Mouse (Mus musculus): ENCODE measurements around the gene Sorcs2. TPM values are rescaled to one million over a fixed set of nuclear protein-coding genes. Genes with fewer than 3 reads are reported as not detected.
A peak's percentile ranks its signal among the peaks of the same experiment; 100 is the strongest.
"Not testable (repeated sequence)": the region's sequence is repeated elsewhere in the genome, so short reads cannot be mapped to it uniquely, and the experiment has no call there.

The Sorcs2 gene
- total RNA-seq, 2 experiments from 2014 or later, result 15.6 to 16.0 TPM

DNA sequence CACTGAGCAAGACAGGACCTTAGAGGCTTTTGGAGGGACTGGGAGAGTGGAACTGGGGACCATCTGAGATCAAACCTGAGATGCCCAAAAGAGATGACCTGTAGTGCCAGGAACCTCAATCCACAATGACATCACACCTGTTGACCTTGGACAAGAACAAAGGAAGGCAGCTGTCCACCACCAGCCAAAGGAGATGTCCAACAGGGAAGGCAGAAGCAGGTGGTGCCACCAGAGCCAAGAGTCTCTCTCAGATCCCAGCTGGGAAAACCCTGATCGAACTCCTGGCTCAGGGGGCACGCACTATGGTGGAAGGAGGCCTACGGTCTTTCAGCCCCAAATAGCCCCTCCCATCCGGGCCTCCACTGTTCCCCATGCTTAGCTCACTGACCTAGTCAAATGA, 6.2 kb downstream of the Sorcs2 start:
- no peak for DNase-seq

DNA sequence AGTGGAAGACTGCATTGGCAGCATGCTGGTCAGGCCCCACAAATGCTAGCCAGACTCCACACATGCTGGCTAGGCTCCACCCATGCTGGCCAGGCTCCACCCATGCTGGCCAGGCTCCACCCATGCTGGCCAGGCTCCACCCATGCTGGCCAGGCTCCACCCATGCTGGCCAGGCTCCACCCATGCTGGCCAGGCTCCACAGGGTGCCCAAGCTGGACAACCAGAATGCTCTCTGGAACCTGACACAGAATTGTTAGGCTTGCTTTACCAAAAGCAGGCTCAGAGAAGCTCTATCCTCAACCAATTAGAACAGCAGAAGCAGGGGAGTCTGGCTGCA, 7.4 kb downstream of the Sorcs2 start:
- DNase-seq, result not testable (repeated sequence)

DNA sequence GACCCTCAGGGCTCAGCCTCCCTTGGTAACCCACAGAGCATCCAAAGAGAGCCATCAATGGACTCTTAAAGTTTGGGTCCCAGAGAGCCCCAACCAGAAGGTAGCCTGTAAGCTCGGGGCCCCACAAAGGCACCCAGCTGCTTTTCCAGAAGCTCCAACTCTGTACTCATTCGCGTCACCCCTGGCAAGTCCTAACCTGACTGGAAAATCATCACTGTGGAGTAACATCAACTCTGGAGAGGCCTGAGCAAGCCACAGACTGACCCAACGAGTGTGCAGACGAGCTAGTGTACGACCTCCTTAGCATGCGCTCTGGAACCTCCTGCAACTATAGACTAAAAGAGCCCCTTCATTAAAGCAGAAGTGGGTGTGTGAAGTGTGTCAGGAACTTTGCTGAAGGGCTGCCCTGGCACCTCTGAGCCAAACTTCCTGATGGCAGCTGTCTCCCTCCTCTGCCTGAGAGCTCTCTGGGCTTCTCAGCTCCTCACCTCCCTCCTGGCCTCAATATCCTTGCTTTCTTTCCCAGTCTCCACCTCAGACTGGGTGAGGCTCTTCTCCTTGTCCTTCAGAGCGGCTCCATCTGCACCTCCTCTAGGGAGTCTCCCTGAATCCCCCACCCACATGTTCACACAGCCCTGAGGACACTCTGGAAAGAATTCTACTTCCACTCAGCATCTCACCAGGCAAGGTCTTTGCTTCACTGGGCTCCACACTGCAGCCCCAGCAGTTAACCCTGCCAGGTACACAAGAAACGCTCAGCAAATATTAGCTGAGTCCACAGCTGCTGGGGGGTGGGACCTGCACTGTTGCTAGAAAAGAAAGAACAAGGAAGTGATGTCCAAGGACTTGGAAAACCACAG, 8.0 kb downstream of the Sorcs2 start:
- DNase-seq, result no peak

DNA sequence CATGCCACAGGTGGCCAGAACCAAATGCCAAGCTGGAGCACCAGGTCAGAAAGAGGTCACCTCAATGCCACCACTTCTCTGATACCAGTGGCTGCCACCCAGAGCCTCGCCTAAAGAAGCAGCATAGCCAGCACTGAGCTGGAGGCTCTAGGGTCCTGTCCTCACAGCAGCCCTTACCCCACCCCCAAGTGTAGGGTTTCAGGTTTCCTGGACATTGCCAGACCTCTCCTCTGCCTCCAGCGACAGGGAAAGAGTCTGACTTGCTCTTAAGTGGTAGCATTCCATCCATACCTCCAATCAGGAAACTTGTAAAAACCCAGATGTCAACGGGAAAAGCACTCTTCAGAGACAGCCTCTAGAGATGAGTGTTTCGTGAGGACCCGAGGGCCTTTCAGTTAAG, 12.9 kb downstream of the Sorcs2 start:
- DNase-seq, result no peak

DNA sequence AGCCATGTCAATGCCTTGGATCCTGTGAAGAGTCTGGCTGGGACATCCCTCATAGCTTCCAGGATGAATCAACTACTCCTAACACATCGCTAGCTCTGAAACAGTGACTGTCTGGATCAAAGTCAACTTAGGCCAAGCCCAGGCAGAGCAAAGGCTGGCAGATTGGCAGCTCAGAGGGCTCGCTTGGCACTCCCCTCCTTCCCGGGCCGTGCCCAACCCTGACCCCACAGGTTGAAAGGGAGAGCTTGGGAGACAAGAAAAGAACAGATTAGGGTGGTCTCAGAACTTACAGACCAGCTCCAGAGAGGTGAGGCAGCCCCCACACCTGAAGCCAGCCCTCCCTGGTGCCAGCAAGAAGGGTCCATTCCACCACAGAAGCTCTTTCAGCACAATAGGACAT, 14.5 kb downstream of the Sorcs2 start:
- DNase-seq, result no peak

DNA sequence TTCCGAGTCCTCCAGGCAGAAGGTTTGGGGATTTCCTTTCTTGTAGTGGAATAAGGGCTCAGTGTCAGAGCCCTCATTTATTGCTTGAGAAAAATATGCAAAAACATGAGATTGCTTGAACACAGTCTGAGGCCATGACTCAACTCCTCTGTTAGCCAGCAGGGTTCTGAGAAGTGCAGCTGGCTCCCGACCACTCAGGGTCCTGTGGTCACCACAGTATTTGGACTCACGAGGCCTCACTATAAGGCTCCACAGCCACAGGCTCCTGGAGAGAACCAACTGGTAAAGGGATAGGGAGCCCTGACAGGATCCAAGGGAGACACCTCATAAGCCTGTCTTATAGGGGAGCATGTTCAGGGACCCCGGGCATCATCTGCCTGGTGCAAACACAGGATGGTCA, 15.2 kb downstream of the Sorcs2 start:
- DNase-seq, result no peak

DNA sequence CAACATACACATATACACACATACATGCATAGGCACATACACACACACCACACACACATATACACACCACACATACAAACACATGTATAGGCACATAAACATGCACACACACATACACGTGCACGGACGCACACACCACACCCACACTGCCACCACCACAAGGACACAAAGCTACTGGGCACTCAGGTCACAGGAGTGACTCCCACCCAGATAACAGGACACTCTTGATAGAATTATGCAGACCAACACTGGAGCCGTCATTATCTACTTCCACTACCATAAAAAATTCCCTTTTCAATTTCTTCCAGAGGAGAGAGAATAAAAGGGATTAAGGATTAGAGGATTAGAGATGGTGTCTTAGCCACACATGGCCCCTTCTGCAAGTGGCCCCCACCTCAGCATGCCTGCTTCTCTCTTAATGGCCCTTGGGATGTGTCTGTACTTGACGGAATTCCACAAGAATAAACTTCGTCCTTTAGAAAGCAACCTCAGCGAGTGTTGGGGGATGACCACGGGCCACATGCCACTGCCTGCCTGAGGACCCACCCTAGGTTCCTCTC, 15.7 kb downstream of the Sorcs2 start:
- no peak for DNase-seq

DNA sequence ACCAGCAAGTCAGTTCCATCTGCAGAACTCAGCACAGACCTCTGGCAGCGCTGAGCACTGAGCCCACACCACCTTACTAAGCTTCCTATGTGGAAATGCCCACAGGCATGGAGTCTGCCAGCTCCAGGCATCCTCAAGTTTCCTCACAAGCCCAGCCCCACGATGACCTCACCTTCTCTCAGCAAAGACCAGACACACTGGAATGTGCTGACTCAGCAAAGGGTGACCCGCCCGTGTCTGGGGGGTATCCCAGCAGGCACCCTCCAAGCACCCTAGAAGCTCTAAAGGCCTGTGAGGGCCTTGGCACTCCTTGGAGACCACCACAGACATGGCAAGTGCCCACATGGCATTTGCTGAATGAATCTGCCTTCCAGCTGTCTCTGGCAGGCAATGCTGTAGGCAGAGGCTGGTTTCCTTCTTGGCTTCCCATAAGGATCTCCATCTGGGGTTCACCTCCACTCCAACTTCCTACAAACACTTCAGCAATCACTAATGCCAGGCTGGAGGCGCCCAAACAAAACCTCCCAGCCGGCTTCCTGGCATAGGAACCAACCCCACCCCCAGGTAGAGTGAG, 17.9 kb downstream of the Sorcs2 start:
- peak; percentile 40 for DNase-seq

DNA sequence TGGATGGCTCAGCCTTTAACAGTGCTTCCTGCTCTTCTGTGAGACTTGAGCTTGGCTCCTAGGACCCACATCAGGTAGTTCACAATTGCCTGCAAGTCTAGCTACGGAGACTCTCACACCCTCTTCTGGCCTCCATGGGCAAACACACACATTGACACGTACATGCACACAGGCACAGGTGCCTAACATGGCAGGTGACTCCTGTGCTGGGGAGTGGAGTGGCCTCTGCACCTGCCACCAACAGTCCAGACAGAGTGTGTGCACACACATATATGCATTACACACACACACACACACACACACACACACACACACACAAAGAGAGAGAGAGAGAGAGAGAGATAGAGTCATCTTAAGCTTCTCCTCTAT, 19.6 kb downstream of the Sorcs2 start:
- no peak for DNase-seq

DNA sequence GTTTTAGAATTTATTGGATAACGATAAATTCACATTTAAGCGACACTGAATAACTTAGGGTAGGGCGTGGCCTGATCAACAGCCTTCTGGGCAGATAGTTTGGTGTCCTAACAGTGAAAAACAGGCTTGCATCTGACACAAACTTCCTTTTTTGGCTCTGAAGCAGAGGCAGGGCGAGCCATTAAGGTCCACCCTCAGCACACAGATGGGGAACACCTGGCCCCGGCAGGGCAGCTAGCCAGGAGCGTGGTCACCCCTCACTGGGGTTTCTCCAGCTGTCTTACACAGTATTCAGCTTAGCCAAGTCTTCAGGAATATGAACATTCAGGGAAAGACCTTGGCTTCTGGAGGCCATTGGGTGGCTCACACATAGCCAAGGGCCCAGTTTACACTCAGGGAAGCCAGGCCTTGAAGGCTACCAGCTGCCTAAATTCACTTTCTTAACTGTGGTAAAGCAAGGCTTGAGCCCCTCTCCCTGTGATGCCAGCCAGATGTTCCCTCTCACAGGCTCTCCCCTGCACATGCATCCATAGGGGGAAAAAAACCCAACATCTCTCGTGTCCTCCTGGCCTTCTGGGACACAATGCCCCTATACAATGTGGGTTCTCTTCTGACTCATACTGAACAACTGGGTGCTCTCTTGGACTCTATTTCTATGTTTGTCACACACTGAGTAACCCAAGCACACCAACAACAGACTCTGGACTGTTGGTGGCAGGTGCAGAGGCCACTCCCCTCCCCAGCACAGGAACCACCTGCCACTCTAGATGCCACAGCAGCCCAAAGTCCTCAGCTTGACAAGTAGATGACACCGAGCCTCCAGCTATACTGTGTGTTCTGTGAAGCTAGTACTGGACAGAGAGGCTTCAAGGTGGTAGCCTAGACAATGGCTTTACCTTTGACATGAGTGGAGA, 20.2 kb downstream of the Sorcs2 start:
- DNase-seq, result peak; percentile 64

DNA sequence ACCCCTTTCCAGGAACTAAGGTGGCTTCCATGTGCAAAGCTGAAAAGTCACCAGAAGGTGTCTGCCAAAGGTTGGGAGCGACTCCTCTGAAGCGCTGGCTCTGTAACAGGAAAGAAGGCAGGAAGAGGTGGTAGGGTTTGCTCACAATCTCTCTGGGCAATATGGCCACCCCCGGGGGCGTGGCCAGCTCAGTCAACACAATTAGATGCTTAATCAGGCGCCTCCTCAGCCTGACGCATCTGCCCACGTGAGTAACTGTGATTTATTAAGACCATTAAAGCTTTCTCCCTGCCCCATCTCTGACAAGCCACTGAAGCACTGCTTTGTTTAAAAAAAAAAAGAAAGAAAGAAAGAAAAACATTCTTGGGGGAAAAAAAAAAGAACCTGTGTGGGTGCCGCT, 22.1 kb downstream of the Sorcs2 start:
- no peak for DNase-seq

DNA sequence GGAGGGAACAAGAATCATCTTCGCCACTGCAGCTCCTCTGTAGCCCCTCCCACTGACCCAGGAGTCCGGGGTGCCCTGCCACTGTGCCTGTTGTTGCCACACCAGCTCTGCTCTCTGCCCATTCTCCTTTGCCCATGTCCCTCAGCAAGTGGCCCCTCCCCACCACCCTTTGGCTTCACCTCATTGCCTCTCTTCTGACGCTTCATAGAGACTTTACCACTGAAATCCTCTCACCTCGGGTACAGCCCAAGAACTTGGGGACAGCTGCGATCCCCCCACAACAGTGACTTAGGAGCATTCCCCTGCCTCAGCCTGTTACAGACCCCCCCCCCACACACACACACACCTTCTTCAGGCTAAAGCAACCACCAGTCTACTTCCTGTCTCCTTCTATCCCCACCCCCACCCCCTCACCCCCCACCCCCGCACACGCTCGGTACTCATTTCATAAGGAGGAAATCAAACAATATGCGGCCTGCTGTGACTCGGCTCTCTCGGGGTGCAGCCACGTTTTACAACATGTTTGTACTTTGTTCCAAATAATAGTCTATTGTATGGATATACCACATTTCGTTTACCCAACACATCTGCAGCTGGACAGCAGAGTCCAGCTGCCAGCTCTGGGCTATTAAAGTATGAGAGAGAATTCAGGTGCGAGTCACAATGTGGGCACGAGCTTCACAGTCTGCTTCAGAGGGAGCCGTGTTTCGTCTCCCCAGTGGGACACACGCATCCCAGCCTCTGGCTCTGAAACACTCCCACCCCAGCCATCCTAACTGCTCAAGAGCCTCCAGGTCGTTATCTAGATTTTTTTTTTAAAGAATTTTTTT, 23.5 kb downstream of the Sorcs2 start:
- no peak for DNase-seq

DNA sequence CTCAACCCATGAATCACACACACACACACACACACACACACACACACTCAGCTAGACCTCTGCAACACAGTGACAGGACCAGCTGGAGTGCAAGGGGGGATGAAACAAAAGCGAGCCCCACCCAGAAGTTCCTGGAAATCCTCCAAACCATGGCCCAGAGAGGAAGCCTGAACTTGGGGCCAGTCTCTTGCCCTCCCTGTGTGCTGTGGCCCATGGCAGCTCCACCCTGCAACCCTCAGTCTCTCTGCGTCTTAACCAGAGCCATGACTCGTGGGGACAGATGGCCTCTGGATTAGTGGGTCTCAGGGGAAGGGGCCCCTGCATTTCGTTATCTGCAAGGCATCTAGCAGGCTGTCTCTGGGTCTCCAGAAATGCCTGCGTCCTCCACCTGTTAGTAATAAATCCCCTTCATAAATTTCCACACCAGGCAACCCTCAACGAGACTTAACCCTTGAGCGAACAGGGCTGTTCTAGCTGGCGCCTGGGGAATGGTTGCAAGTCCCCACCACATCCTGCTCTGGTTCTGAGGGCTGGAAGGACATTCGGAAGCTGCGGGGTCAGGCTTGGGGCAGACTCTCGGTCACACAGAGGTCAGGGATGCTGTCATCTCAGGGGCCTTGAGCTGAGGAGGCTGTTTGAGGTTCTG, 24.6 kb downstream of the Sorcs2 start:
- peak; percentile 30 for DNase-seq

DNA sequence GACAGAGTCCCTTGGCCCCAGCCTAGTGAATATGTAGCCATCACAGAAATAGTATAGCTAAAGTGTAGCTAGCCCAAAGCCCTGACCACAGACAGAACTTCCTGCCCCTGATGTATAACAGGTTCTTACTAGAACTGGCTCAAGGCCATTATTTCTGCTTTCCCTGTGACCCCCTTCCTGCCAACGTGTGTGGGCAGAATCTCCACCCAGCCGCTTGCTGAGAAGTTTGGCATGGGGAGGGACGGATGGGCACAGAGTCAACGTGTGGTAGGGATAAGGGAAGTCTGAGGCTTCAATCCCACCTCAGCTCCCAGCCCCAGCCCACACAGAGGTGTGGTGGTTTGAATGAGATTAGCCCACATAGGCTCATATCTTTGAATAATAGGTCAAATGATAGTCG, 26.2 kb downstream of the Sorcs2 start:
- no peak for DNase-seq

DNA sequence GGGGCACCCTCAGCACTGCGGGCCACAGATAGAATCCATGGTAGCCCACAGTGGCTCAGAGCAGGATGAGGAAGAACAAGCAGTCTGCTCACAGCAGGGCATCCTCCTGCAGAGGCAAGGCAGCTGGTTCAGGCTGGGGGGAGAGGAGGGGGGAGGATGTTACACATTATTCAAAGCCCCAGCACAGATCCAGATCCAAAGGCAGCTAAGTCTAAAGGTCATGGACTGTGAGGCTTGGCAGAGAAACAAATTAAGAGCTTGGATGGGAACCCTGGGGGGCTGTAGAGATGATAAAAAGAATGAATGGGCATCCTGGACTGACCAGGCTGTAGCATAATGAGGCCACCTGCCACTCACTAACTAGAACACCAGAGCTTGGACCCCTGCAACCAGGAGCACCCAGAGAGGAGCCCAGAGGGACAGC, 28.7 kb downstream of the Sorcs2 start:
- DNase-seq, result no peak

DNA sequence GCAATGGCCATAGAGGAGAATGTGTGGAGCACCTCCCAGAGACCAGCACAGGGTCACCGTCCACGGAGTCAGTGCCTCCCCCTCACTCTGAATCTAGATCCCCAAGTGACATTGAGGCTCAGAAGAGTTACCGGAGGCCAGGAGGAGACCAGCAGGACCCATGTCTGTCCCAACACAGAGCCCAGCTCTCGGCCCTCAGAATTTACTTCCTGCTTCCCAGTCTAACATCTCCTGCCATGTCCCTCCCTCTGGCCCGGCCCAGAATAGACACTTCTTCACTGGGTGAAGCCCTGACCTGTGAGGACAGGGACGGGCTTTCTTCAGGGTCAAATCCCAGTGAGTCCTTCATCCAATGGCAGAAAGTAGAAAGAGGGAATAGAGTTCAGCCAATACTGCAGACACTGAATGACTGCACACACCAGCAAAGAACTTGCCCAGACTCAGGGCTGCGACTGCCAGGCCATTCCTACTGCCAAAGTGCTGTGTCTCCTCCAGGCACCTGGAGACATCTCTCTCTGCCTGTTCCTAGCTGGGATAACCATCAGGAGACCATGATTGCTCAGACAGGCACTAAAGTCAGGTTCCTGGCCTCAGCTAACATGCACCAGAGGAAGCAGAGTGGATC, 29.3 kb downstream of the Sorcs2 start:
- DNase-seq, result no peak

DNA sequence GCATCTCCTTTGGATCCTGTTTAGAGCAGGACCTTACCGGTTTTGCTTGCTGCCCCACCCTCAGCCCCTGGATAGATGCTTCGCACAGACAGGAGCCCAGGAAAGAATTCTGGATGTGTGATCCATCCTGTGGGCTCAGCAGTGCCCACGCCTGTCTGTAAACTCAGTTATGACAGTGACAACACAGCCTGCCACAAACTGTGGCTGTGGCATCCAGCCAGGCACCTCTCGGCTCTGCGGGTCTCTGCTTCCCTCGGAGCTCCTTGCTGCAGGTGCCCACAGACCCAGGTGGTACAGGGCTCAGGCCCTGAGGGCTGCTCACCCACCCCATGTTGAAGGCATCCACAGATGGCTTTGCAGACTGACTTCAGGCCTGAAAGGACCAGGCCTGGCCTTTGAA, 30.0 kb downstream of the Sorcs2 start:
- no peak for DNase-seq

DNA sequence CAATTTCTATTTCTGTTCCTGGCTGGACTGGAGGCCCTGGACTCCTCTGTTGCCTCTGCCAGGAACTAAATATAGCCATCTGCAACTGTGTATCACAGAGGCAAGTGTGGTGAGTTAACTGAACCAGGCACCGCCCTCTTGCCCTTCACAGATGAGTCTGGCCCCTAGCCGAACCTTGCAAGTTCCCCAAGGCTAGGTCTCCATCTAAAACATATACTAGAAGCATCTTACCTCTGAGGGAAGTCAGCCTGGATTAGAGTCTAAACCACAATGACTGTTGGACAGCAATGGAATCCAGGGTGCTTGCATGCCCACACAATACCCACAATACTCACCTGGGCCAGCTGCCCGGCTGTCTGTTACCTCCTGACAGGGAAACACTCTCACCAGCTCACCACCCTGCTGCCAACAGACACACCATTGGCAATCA, 30.7 kb downstream of the Sorcs2 start:
- DNase-seq, result no peak

DNA sequence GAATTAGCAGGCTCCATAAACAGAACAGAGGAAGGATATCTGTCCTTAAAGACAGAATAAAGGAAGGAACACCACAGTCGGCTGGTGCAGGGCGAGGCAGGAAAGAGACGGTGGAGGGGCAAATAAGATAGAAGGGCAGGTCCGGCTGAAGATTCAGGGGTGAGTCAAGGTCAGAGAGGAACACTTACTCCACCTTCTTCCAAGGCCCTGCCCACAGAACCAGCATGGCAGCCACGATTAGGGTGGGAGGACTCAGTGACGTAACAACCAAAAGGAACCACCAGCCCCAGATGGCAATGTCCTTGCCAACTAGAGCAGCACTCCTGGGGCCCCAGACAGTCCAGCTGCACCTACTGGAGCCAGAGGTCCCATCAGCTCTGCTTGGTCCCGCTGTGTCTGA, 36.2 kb downstream of the Sorcs2 start:
- no peak for DNase-seq

DNA sequence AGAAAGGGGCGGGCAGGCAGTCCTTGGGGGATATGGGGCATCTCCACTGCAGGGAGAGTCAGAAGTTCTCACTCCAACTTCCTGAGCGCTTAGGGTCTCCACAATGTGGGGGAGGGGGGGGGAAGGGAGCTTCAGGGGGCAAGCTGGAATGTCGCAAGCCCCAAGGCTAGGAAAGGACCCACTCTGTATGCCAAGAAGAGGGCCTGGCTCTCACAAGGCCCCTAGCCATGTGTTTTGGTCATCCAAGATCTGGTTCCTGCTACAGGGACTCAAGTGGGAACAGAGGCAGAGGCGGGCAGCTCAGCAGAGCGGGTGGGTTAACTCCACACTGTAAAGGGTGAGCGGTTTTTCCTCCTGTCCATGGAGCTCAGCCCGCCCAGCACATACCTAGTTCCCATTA, 37.6 kb downstream of the Sorcs2 start:
- no peak for DNase-seq

All from gastrocnemius, postnatal 10 days (tissue).